Mouse (Mus musculus) frontal cortex, adult 2 months (tissue): ENCODE measurements at regions not wholly inside any gene's neighbourhood (a gene's known extent, or its start where the extent isn't known, plus 50 kb on each side); places are given as distances from the start of the nearest gene placed in this dataset.

ENCODE experiments used
- DNase-seq, 2 experiments: peaks; one replicate each; pipeline ENCODE4 v3.0.0; 2022; ENCODE audit warnings: low spot score in 1 of 2; ENCODE audit errors: extremely low spot score in 1 of 2

DNA sequence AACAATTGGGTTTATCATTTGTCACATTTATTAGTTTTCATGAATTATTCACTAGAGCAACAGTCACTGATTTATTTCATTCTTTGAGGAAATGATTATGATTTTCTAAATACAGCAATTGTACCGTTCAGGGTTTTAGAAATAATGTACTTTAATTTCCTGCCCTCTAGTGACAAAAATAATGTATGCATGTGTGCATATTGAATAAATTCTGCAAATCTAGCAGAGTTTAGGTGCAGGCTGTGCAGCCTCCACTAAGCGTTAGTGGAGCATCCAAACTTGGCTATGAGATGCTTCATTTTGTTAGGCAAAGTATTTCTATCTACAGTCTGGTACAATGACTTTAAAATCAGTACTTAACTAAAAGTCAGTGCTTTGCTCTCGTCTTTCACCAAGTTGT, 642.1 kb upstream of the A830018L16Rik start:
- peak in 1 of 2 experiments; percentile 38 for DNase-seq

- DNase-seq, result peak in 1 of 2 experiments; percentile 7
Measured at GRCm38 (mm10) chr1:10794074-10794783, 619.7 kb upstream of the A830018L16Rik start.

DNA sequence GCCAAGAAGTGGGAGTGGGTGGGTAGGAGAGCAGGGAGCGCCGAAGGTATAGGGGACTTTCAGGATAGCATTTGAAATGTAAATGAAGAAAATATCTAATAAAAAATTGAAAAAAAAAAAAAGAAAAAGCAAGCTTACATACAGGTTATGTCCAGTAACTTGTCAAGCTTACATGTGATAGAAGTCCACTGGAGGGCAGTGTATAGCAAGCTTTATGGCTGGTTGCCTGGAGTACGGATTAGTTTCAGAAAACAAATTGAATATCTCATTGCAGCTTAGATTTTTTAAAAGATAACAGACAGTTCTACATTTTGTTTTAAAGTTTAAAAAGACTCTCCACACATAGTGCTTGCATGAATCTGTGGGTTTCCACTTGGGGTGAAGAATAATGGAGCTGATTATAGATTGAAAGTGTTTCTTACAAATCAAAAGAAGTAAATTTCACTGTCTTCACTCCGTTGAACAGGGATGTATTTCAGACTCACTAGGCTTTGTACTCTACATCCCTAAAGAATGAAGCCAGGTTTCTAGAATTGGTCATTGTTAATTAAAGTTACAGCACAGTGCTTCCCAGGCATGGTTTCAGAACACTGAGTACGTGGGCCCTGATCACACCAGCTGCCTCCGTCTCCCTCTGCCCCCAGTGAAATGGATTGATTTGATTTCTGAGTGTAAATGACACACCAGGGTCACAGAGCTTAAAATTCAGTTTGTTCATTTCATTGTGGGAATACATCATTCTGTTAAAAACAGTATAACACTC, 578.1 kb upstream of the A830018L16Rik start:
- DNase-seq, result peak; percentile 11 to 80

DNA sequence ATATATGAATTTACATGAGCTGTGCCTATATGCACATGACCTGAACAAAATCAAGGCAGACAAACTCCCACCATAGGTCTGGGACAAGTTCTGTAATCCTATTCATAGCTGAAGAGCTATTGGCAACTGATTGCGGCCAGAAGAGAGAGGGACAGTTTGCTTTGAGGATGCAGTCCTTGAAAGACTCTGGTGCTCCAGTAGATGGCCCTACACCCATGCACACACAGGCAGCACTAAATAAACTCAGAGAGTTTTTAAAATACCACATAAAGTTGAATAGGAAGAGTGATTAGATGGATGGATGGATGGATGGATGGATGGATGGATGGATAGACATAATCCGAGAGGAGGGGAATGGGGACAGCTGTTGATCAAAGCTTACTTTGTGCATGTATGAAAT, 576.7 kb upstream of the A830018L16Rik start:
- peak in 1 of 2 experiments; percentile 20 for DNase-seq

DNA sequence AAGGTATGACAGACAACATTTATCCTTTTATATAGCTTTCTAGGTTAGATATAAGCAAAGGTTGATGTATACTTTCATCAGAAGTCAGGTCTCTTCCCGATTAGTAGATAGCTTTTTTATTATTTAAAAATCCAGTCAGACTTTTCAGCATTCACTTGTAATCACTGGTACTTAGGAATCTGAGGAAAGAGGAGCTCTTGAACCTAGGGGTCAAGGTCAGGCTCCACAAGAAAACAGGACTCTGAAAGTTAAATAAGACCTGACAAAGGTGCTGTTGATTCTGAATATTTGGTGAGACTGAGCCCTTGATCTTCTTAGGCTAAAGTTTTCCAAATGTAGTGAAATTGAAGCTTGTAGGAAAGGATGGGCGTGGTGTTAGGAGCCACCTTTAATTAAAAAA, 561.0 kb upstream of the A830018L16Rik start:
- no peak for DNase-seq

- no peak for DNase-seq
Measured at GRCm38 (mm10) chr1:10854495-10854894, 559.4 kb upstream of the A830018L16Rik start.

DNA sequence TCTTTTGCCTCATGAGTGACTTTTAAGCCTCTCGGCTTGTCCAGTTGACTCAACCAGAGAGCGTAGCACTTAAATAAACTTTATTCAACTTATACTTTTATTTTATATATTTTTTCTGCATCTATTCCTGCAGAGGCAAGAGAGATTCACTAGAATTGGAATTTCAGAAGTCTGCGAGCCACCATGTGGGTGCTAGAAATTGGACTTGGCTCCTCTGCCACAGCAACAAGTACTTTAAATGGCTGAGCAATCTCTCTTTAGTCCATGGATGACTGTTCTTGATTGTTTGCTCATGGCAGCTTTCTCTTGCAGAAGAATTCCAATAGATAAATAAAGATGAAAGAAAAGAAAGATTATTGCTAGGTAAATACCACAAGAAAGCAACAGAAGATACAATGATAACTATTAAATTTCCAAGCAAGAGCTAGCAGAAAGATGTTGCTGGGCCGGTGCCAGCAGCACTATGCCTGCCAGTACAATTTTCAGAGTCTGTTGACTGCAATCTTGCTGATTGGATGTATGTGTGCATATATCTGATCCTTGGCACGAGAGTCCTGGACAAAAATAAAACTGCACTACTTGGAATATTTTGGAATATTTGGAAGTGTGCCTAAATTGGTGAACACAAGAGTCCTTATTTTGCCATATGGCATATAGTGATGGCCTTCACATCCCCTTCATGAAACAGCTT, 542.6 kb upstream of the A830018L16Rik start:
- peak in 1 of 2 experiments; percentile 50 for DNase-seq

GRCm38 (mm10) chr1:10872266-10872665, 541.6 kb upstream of the A830018L16Rik start:
- DNase-seq, result no peak

GRCm38 (mm10) chr1:10872726-10873125, 541.2 kb upstream of the A830018L16Rik start:
- no peak for DNase-seq

GRCm38 (mm10) chr1:10877391-10878170, 536.3 kb upstream of the A830018L16Rik start:
- no peak for DNase-seq

GRCm38 (mm10) chr1:10878221-10878760, 535.6 kb upstream of the A830018L16Rik start:
- no peak for DNase-seq

DNA sequence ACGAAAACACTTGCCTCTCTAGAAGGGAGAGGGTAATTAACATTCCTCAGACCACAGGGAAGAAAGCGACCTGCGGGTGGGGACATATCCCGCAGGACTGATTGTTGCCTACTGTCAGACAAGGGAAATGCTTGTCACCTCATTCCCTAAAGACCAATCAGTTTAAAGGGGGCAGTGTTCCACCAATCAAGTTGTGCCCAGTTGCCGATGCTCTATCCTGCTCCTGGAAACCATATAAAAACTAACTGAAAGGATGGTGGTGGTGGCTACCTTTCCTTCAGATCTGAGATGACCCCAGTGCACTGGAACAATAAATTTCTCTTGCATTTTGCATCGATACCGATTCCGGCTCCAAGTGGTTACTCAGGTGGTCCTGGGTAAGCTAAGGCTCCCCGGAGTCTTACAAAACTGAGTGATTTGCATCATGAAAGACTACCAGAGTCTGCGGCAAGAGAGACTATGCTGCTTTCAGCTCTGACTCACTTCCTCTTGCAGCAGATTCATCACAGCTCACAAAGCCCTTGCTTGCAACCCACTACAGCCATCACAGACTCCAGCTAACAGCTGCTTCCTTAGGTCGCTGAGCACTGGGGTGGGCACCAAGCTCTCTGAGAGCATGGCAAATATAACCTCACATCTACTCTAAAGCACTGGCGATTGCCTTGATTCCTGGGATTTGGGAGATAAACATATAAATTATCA, 533.7 kb upstream of the A830018L16Rik start:
- DNase-seq, result peak in 1 of 2 experiments; percentile 32

DNA sequence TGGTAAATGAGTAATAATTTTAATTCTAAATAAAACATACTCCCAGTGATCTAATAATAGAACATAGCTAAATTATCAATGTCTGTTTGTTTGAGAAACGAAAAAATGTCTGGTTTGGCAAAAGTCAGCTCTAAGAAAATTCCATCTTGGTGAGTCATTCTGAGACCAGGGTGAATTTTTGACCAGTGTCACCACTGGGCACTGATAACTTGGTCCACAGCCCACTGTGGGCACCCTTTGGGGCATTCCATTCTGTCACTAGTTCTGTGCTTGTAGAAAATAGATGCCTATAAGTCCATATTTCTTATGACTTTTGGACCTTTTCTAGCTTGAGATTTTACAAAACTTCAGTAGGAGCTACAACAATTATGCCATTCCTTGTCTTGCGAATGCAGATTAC, 515.1 kb upstream of the A830018L16Rik start:
- DNase-seq, result no peak

GRCm38 (mm10) chr1:10902721-10903120, 511.2 kb upstream of the A830018L16Rik start:
- DNase-seq, result no peak

GRCm38 (mm10) chr1:10919958-10920357, 493.9 kb upstream of the A830018L16Rik start:
- no peak for DNase-seq

GRCm38 (mm10) chr1:10932378-10933077, 481.4 kb upstream of the A830018L16Rik start:
- no peak for DNase-seq

GRCm38 (mm10) chr1:10933206-10933605, 480.7 kb upstream of the A830018L16Rik start:
- DNase-seq, result no peak

- DNase-seq, result no peak
Measured at GRCm38 (mm10) chr1:10938436-10938835, 475.5 kb upstream of the A830018L16Rik start.

DNA sequence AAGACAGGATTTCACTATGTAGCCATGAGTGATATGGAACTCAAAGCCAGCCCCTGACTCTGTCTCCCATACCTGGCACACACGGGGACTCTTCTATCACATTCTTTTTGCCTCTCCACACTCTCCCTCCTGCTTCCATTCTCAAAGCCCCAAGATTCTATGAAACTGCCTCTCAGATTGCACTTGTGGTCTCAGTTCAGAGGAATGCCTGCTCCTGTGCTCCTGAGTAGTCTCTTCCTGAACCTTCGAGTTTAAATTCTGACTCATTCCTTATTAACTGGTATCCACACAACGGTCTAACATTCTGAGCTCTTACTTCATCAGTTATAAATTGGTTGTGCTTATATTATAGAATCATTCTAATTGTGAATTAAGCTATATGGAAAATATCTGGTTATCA, 473.6 kb upstream of the A830018L16Rik start:
- no peak for DNase-seq
